Mouse (Mus musculus) adrenal gland, adult 2 months (tissue): ENCODE measurements around the gene Arsj. TPM values are rescaled to one million over a fixed set of nuclear protein-coding genes. Genes with fewer than 3 reads are reported as not detected.
A peak's percentile ranks its signal among the peaks of the same experiment; 100 is the strongest.

ENCODE experiments used
- DNase-seq: peaks from one replicate; pipeline ENCODE4 v3.0.0; 2021
- long read RNA-seq: library from polyadenylated mRNA; stranded (forward); transcript quantifications from one replicate; pipeline ENCODE4 v2.0.0, GENCODE M21; 2021
- polyA plus RNA-seq: library from polyadenylated mRNA; depleted of rRNA; stranded (reverse); fragments of >200 nt; gene quantifications from 2 replicates; pipeline ENCODE4 v1.2.3, GENCODE M21; 2012; rRNA removed
- total RNA-seq, 2 experiments: library from RNA; stranded (reverse); gene quantifications; 2 replicates each; pipeline ENCODE4 v1.2.3; 2021

Arsj gene
- total RNA-seq = under 1 TPM; 0.17 TPM
- 0.04 and 0.07 TPM in 2 replicates for polyA plus RNA-seq
- long read RNA-seq = 0 reads

- DNase-seq = peak; percentile 67
Observed at GRCm38 (mm10) chr3:126363568-126364505, at the start of gene Arsj. Gene Arsj (plus strand): TSS chr3:126363684.

GRCm38 (mm10) chr3:126324872-126325498 lies 38.5 kb upstream of the Arsj start:
- no peak for DNase-seq

- peak; percentile 9 for DNase-seq
Observed at GRCm38 (mm10) chr3:126325891-126326627, 37.4 kb upstream of the Arsj start.

GRCm38 (mm10) chr3:126326628-126327325 lies 36.7 kb upstream of the Arsj start:
- no peak for DNase-seq

- no peak for DNase-seq
Observed at GRCm38 (mm10) chr3:126335329-126335728, 28.2 kb upstream of the Arsj start.

- no peak for DNase-seq
Observed at GRCm38 (mm10) chr3:126344745-126345144, 18.7 kb upstream of the Arsj start.

GRCm38 (mm10) chr3:126359760-126360159 lies 3.7 kb upstream of the Arsj start:
- no peak for DNase-seq

- no peak for DNase-seq
Observed at GRCm38 (mm10) chr3:126362392-126362791, 1.1 kb upstream of the Arsj start.

GRCm38 (mm10) chr3:126362931-126363525 lies 456 bp upstream of the Arsj start:
- DNase-seq = no peak

GRCm38 (mm10) chr3:126364555-126364954 lies 1.1 kb downstream of the Arsj start:
- DNase-seq = no peak

- no peak for DNase-seq
Observed at GRCm38 (mm10) chr3:126370571-126370970, 7.1 kb downstream of the Arsj start.

GRCm38 (mm10) chr3:126372815-126373545 lies 9.5 kb downstream of the Arsj start:
- no peak for DNase-seq

- DNase-seq = no peak
Observed at GRCm38 (mm10) chr3:126373721-126374120, 10.2 kb downstream of the Arsj start.

- no peak for DNase-seq
Observed at GRCm38 (mm10) chr3:126379252-126379651, 15.8 kb downstream of the Arsj start.

- no peak for DNase-seq
Observed at GRCm38 (mm10) chr3:126379702-126380101, 16.2 kb downstream of the Arsj start.

- no peak for DNase-seq
Observed at GRCm38 (mm10) chr3:126383276-126383675, 19.8 kb downstream of the Arsj start.

- DNase-seq = peak; percentile 36
Observed at GRCm38 (mm10) chr3:126384657-126385438, 21.4 kb downstream of the Arsj start.

- no peak for DNase-seq
Observed at GRCm38 (mm10) chr3:126397451-126397850, 34.0 kb downstream of the Arsj start.

- DNase-seq = no peak
Observed at GRCm38 (mm10) chr3:126397985-126398630, 34.6 kb downstream of the Arsj start.
